Mouse (Mus musculus) intestine, embryonic 16.5 days (tissue): Measurements from ENCODE around the gene Arf5. TPM values are rescaled to one million over a fixed set of nuclear protein-coding genes. Genes with fewer than 3 reads are reported as not detected.

Source experiments
- ATAC-seq: fragments of 200-750 bp; cut with Nextera tagmentation; 2 replicates; pipeline ENCODE4 v1.8.0; 2017; ENCODE audit warnings: moderate TSS enrichment, moderate library complexity
- H3K27ac ChIP-seq: fragments of 300-500 bp; sonication (generic); 2 replicates; pipeline ENCODE4 v1.5.1; 2014; ENCODE audit warnings: mild to moderate bottlenecking, low read length
- H3K27me3 ChIP-seq: fragments of 300-500 bp; sonication (generic); replicated peaks from 2 replicates; pipeline ENCODE4 v1.6.1; 2014; ENCODE audit warnings: low read length, control low read depth, mixed read lengths; ENCODE audit not compliant: control insufficient read depth, insufficient read depth
- H3K36me3 ChIP-seq: fragments of 300-500 bp; sonication (generic); 2 replicates; pipeline ENCODE4 v1.6.1; 2014; ENCODE audit warnings: low read length, control low read depth; ENCODE audit not compliant: control insufficient read depth, insufficient read depth
- H3K4me1 ChIP-seq: fragments of 300-500 bp; sonication (generic); 2 replicates; pipeline ENCODE4 v1.6.1; 2014; ENCODE audit warnings: low read length, control low read depth, mixed read lengths; ENCODE audit not compliant: control insufficient read depth, insufficient read depth
- H3K4me2 ChIP-seq: fragments of 300-500 bp; sonication (generic); 2 replicates; pipeline ENCODE4 v1.6.1; 2014; ENCODE audit warnings: low read depth, low read length, control low read depth
- H3K4me3 ChIP-seq: fragments of 300-500 bp; sonication (generic); 2 replicates; pipeline ENCODE4 v1.5.1; 2014; ENCODE audit warnings: mild to moderate bottlenecking, low read length
- H3K9ac ChIP-seq: fragments of 300-500 bp; sonication (generic); 2 replicates; pipeline ENCODE4 v1.6.1; 2014; ENCODE audit warnings: low read depth, low read length
- H3K9me3 ChIP-seq: fragments of 300-500 bp; sonication (generic); 2 replicates; pipeline ENCODE4 v1.6.1; 2016; ENCODE audit warnings: low read length, control low read depth; ENCODE audit not compliant: control insufficient read depth
- WGBS: fragments of 180-500 bp; shearing (Covaris S2); extraction: QIAGEN DNeasy Blood & Tissue Kit; methylation state at CpG from one replicate; pipeline ENCODE4 v1.1.7; 2014; 5-methylcytosine and 5-hydroxymethylcytosine counted together
- polyA plus RNA-seq: library from polyadenylated mRNA; unstranded; fragments of >200 nt; fragmentation: Nextera tagmentation; extraction: Ambion mirVana; gene quantifications from 2 replicates; pipeline ENCODE4 v1.2.1, GENCODE M21; 2015

Gene Arf5
- polyA plus RNA-seq, 1 experiment from 2014 or later: 273 TPM

GRCm38 (mm10) chr6:28474211-28474610 is 50.9 kb downstream of the Arf5 start:
- H3K9me3 ChIP-seq: no peaks in the 10 kb centered on the region
- H3K4me2 ChIP-seq: no peak overlapping the region
- no peaks in the 10 kb centered on the region for H3K27me3 ChIP-seq
- 89% methylated on average over 4 of the region's 4 CpGs for WGBS
- ATAC-seq: no peak
- H3K4me1 ChIP-seq: no peaks in the 10 kb centered on the region
- no peak overlapping the region for H3K9ac ChIP-seq
- H3K4me3 ChIP-seq: no peak overlapping the region
- H3K27ac ChIP-seq: no peak overlapping the region
- no peaks in the 10 kb centered on the region for H3K36me3 ChIP-seq

- Histone ChIP-seq H3K9ac (no peak within 1 kb of the TSS), H3K4me1 (no peaks in the 10 kb centered on the region), H3K9me3 (no peaks in the 10 kb centered on the region), H3K4me2 (no peak within 1 kb of the TSS), H3K27ac (no peak within 1 kb of the TSS), H3K36me3 (no peaks in the 10 kb centered on the region), H3K27me3 (no peaks in the 10 kb centered on the region), H3K4me3 (no peak within 1 kb of the TSS)
- no peak for ATAC-seq
- 81% methylated on average over 5 of the region's 5 CpGs for WGBS
Observed at GRCm38 (mm10) chr6:28474839-28475238, 51.5 kb downstream of the Arf5 start, which contains the start of gene Snd1. TSS of gene Snd1 (plus strand) at chr6:28475139.

Other genes starting within 250 kb of the Arf5 start
- 22.6 and 23.2 TPM in 2 replicates for gene Zfp800, start 25.6 kb upstream of the Arf5 start, polyA plus RNA-seq
- gene Fscn3, start 4.2 kb downstream of the Arf5 start, polyA plus RNA-seq: 0.07 TPM in 1 of 2 replicates, not detected in the other
- gene Gcc1, start 4.8 kb downstream of the Arf5 start, polyA plus RNA-seq: 8.4 and 8.6 TPM in 2 replicates
- 1.8 and 2.6 TPM in 2 replicates for gene Pax4, start 25.8 kb downstream of the Arf5 start, polyA plus RNA-seq
- gene Snd1, start 51.6 kb downstream of the Arf5 start, polyA plus RNA-seq: 125 and 127 TPM in 2 replicates